Mouse (Mus musculus): ENCODE measurements around the gene Olfr1375. TPM values are rescaled to one million over a fixed set of nuclear protein-coding genes. Genes with fewer than 3 reads are reported as not detected.

Olfr1375 gene
- not detected for polyA plus RNA-seq (2014; fragmentation: Illumina TruSeq; extraction: RNeasy Lipid Tissue Mini Kit (QIAGEN cat#74804); ENCODE audit: low read depth, low replicate concordance)

DNA sequence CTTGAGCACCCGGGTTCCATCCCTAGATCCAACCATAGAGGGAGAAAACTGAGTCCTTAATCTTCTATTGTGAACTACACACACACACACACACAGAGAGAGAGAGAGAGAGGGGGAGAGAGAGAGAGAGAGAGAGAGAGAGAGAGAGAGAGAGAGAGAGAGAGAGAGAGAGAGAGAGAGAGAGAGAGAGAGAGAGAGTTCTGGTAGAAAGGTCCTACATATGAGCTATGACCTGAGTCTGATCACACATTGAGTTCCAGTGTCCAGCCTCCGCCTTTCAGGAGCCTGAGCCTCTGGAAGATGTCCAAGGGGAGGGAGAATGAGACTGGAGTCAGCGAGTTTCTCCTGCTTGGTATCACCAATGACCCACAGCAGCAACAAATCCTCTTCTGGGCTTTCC is at the start of gene Olfr1375:
Gene Olfr1375 (plus strand): TSS at position 301 of the 400 bp plus-strand sequence.

DNA sequence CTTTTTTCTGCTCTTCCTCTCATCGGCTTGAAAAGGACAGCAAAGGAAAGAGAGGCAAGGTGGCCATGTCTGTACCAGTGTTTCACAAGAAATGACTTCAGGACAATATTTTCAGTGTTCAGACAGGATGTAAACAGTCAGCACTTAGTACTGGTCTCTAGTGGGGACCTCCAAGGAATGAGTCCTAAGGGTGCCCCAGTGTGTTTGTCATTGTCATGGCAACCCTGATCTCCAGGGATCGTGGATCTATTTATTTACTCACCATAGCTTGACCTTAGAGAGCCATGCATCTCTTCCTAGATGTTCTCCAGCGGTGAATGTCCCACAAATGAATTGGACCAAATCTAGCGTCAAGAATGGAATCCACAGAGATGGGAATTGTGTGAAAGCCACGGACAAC is 44.6 kb upstream of the Olfr1375 start, which contains the start of gene Olfr51:
Gene Olfr51 (plus strand): TSS at position 301 of the 400 bp plus-strand sequence.

DNA sequence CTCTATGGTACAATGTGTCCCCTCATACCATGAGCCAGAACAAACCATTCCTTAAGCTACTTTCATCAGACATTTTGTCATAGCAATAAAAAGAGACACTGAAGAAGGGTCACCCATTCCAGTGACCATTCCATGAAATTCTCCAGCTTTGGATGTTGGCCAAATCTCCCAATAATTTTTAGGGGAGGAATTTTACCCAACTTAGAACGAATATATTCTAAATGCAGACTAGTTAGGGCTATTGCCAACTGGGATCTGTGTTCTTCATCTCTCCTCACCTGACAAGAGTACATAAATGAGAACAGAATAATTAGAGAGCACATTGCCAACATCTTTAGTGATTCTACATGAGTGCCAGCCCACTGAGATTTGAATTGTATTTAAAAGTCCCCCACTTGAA is 34.0 kb upstream of the Olfr1375 start, which contains the start of gene Olfr54:
Gene Olfr54 (plus strand): TSS at position 301 of the 400 bp plus-strand sequence.

DNA sequence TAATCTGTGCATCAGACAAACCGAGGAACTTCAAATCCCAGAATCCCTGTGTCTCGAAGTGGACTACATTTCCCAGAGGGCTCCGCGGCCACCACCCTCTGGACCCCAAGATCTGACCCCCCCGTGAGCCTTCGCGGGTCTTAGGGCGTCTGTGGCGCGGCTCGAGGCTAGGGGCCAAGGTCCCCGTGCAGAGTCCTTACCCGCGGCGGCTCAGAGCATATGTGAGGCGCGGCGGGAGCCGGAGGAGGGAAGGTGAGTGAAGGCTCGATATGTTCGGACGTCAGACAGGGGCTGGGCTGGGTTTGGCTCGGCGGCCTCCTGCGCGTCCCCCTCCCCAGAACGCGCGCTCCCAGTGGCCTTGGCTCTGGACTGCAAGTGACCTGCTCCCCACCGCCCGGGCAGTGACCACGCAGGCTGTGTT is 11.3 kb downstream of the Olfr1375 start, which contains the start of gene Zfp354a:
Gene Zfp354a (plus strand): TSS at position 107 of the 421 bp plus-strand sequence.

Other genes with a start within 250 kb of the Olfr1375 start
- gene Zfp354c, start 220.4 kb upstream of the Olfr1375 start, polyA plus RNA-seq (2014; fragmentation: Illumina TruSeq; extraction: RNeasy Lipid Tissue Mini Kit (QIAGEN cat#74804); ENCODE audit: low read depth, low replicate concordance) = 0.72 TPM
- 0.50 TPM for gene Zfp879, start 206.6 kb upstream of the Olfr1375 start, polyA plus RNA-seq (2014; fragmentation: Illumina TruSeq; extraction: RNeasy Lipid Tissue Mini Kit (QIAGEN cat#74804); ENCODE audit: low read depth, low replicate concordance)
- not detected for gene Grm6, start 197.4 kb upstream of the Olfr1375 start, polyA plus RNA-seq (2014; fragmentation: Illumina TruSeq; extraction: RNeasy Lipid Tissue Mini Kit (QIAGEN cat#74804); ENCODE audit: low read depth, low replicate concordance)
- 1.6 TPM for gene Zfp454, start 160.5 kb upstream of the Olfr1375 start, polyA plus RNA-seq (2014; fragmentation: Illumina TruSeq; extraction: RNeasy Lipid Tissue Mini Kit (QIAGEN cat#74804); ENCODE audit: low read depth, low replicate concordance)
- 10.5 TPM for gene Zfp2, start 131.9 kb upstream of the Olfr1375 start, polyA plus RNA-seq (2014; fragmentation: Illumina TruSeq; extraction: RNeasy Lipid Tissue Mini Kit (QIAGEN cat#74804); ENCODE audit: low read depth, low replicate concordance)
- 4.4 TPM for gene Zfp354b, start 116.5 kb upstream of the Olfr1375 start, polyA plus RNA-seq (2014; fragmentation: Illumina TruSeq; extraction: RNeasy Lipid Tissue Mini Kit (QIAGEN cat#74804); ENCODE audit: low read depth, low replicate concordance)
- gene 4933414I15Rik, start 104.3 kb upstream of the Olfr1375 start, polyA plus RNA-seq (2014; fragmentation: Illumina TruSeq; extraction: RNeasy Lipid Tissue Mini Kit (QIAGEN cat#74804); ENCODE audit: low read depth, low replicate concordance) = not detected
- not detected for gene Prop1, start 94.3 kb upstream of the Olfr1375 start, polyA plus RNA-seq (2014; fragmentation: Illumina TruSeq; extraction: RNeasy Lipid Tissue Mini Kit (QIAGEN cat#74804); ENCODE audit: low read depth, low replicate concordance)
- gene Olfr1378, start 81.6 kb upstream of the Olfr1375 start, polyA plus RNA-seq (2014; fragmentation: Illumina TruSeq; extraction: RNeasy Lipid Tissue Mini Kit (QIAGEN cat#74804); ENCODE audit: low read depth, low replicate concordance) = not detected
- not detected for gene Olfr1377, start 66.1 kb upstream of the Olfr1375 start, polyA plus RNA-seq (2014; fragmentation: Illumina TruSeq; extraction: RNeasy Lipid Tissue Mini Kit (QIAGEN cat#74804); ENCODE audit: low read depth, low replicate concordance)
- gene Olfr51, start 44.5 kb upstream of the Olfr1375 start, polyA plus RNA-seq (2014; fragmentation: Illumina TruSeq; extraction: RNeasy Lipid Tissue Mini Kit (QIAGEN cat#74804); ENCODE audit: low read depth, low replicate concordance) = not detected
- gene Olfr54, start 33.9 kb upstream of the Olfr1375 start, polyA plus RNA-seq (2014; fragmentation: Illumina TruSeq; extraction: RNeasy Lipid Tissue Mini Kit (QIAGEN cat#74804); ENCODE audit: low read depth, low replicate concordance) = not detected
- gene Zfp354a, start 11.1 kb downstream of the Olfr1375 start, polyA plus RNA-seq (2014; fragmentation: Illumina TruSeq; extraction: RNeasy Lipid Tissue Mini Kit (QIAGEN cat#74804); ENCODE audit: low read depth, low replicate concordance) = 10.1 TPM
- not detected for gene Gm12569, start 172.4 kb downstream of the Olfr1375 start, polyA plus RNA-seq (2014; fragmentation: Illumina TruSeq; extraction: RNeasy Lipid Tissue Mini Kit (QIAGEN cat#74804); ENCODE audit: low read depth, low replicate concordance)
- gene Clk4, start 213.6 kb downstream of the Olfr1375 start, polyA plus RNA-seq (2014; fragmentation: Illumina TruSeq; extraction: RNeasy Lipid Tissue Mini Kit (QIAGEN cat#74804); ENCODE audit: low read depth, low replicate concordance) = 123 TPM
- not detected for gene BC049762, start 214.9 kb downstream of the Olfr1375 start, polyA plus RNA-seq (2014; fragmentation: Illumina TruSeq; extraction: RNeasy Lipid Tissue Mini Kit (QIAGEN cat#74804); ENCODE audit: low read depth, low replicate concordance)
- not detected for gene Col23a1, start 241.8 kb downstream of the Olfr1375 start, polyA plus RNA-seq (2014; fragmentation: Illumina TruSeq; extraction: RNeasy Lipid Tissue Mini Kit (QIAGEN cat#74804); ENCODE audit: low read depth, low replicate concordance)

Measured in liver, adult 10 weeks (tissue).